Mouse (Mus musculus) kidney, embryonic 16.5 days (tissue): ENCODE data around the gene Tnik. TPM values are rescaled to one million over a fixed set of nuclear protein-coding genes. Genes with fewer than 3 reads are reported as not detected.

Experiments used
- ATAC-seq: fragments of 200-750 bp; cut with Nextera tagmentation; 2 replicates; pipeline ENCODE4 v1.8.0; 2017; ENCODE audit warnings: moderate TSS enrichment; ENCODE audit not compliant: low FRiP score, low TSS enrichment
- H3K27ac ChIP-seq: fragments of 300-500 bp; sonication (generic); 2 replicates; pipeline ENCODE4 v1.5.1; 2014; ENCODE audit warnings: low read length
- H3K27me3 ChIP-seq: fragments of 300-500 bp; sonication (generic); 2 replicates; pipeline ENCODE4 v1.6.1; 2014; ENCODE audit warnings: low read length, control low read depth, mixed read lengths; ENCODE audit not compliant: insufficient read depth
- H3K36me3 ChIP-seq: fragments of 300-500 bp; sonication (generic); 2 replicates; pipeline ENCODE4 v1.6.1; 2014; ENCODE audit warnings: low read length, control low read depth, mixed read lengths; ENCODE audit not compliant: insufficient read depth
- H3K4me1 ChIP-seq: fragments of 300-500 bp; sonication (generic); 2 replicates; pipeline ENCODE4 v1.6.1; 2014; ENCODE audit warnings: low read length, control low read depth, mixed read lengths; ENCODE audit not compliant: insufficient read depth
- H3K4me2 ChIP-seq: fragments of 300-500 bp; sonication (generic); replicated peaks from 2 replicates; pipeline ENCODE4 v1.6.1; 2014; ENCODE audit warnings: low read depth, low read length
- H3K4me3 ChIP-seq: fragments of 300-500 bp; sonication (generic); 2 replicates; pipeline ENCODE4 v1.5.1; 2014; ENCODE audit warnings: mild to moderate bottlenecking, low read length
- H3K9ac ChIP-seq: fragments of 300-500 bp; sonication (generic); replicated peaks from 2 replicates; pipeline ENCODE4 v1.6.1; 2014; ENCODE audit warnings: low read length
- H3K9me3 ChIP-seq: fragments of 300-500 bp; sonication (generic); 2 replicates; pipeline ENCODE4 v1.6.1; 2016; ENCODE audit warnings: low read length, control low read depth
- WGBS: fragments of 180-500 bp; shearing (Covaris S2); extraction: QIAGEN DNeasy Blood & Tissue Kit; methylation state at CpG from one replicate; pipeline ENCODE4 v1.1.7; 2014; 5-methylcytosine and 5-hydroxymethylcytosine counted together
- polyA plus RNA-seq: library from polyadenylated mRNA; unstranded; fragments of >200 nt; fragmentation: Nextera tagmentation; extraction: Ambion mirVana; gene quantifications from 2 replicates; pipeline ENCODE4 v1.2.1, GENCODE M21; 2015

Gene Tnik
- polyA plus RNA-seq, 1 experiment from 2014 or later = 2.7 TPM

DNA sequence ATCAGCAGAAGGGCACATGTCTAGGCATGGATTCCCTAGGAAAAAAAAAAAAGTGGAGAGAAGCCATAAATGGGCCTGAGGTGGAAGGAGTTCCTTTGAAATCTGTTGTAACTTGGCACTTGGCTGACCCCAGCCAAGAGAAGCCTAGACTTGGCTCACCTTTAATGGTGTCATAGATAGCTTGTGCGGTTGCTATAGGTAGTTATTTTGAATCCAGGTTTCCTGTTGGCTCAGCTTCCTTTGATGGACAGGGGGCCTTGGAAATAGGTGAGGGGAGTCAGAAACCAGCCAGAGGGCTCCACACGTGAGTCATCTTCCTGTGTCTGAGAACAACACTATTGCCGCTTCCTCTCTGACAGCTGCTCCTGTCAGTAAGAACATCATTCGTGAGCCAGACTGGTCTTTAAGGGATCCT is 204.9 kb downstream of the Tnik start:
- Histone ChIP-seq H3K27me3 (no peaks in the 10 kb centered on the region), H3K36me3 (no peaks in the 10 kb centered on the region), H3K27ac (no peak overlapping the region), H3K9ac (no peak overlapping the region), H3K4me2 (no peak overlapping the region), H3K9me3 (no peaks in the 10 kb centered on the region), H3K4me1 (no peaks in the 10 kb centered on the region), H3K4me3 (no peak overlapping the region)
- no peak for ATAC-seq
- 56% methylated on average over 4 of the region's 4 CpGs for WGBS

GRCm38 (mm10) chr3:28473439-28473838 is 210.4 kb downstream of the Tnik start:
- H3K27me3 ChIP-seq = no peaks in the 10 kb centered on the region
- ATAC-seq = no peak
- no peak overlapping the region for H3K4me3 ChIP-seq
- no peak overlapping the region for H3K27ac ChIP-seq
- no peak overlapping the region for H3K4me2 ChIP-seq
- WGBS = 52% methylated on average over 1 of the region's 1 CpGs
- H3K4me1 ChIP-seq = no peaks in the 10 kb centered on the region
- no peak overlapping the region for H3K9ac ChIP-seq
- H3K9me3 ChIP-seq = no peaks in the 10 kb centered on the region
- H3K36me3 ChIP-seq = no peaks in the 10 kb centered on the region

- Histone ChIP-seq H3K4me1 (no peaks in the 10 kb centered on the region), H3K9me3 (no peaks in the 10 kb centered on the region), H3K36me3 (no peaks in the 10 kb centered on the region), H3K9ac (no peak overlapping the region), H3K4me3 (no peak overlapping the region), H3K4me2 (no peak overlapping the region), H3K27ac (no peak overlapping the region), H3K27me3 (no peaks in the 10 kb centered on the region)
- WGBS = 87% methylated on average over 2 of the region's 2 CpGs
- no peak for ATAC-seq
These were observed 214.4 kb downstream of the Tnik start for GRCm38 (mm10) chr3:28477373-28477772.

DNA sequence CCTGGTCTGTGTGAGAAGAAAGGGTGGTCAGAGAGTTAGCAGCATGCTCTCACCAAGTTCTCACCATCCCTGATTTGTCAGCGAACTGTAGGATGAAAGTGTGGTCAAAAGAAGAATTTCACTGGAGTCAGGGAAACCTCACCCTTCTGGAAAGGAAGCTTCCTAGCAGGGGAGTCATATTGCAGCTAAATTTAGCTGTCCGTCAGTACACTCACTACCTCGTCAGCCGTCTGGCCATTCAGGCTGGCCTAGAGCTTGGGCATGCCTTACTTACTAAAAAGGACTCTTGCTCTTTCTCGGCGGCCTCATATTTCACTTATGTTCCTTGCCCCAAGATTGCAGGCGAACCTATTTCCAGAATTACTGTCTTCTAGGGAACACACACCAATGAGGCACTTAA is 222.7 kb downstream of the Tnik start:
- WGBS = 68% methylated on average over 7 of the region's 7 CpGs
- H3K9me3 ChIP-seq = 0 out of 2 replicates have a peak, but pooled peaks cover 3% of the 10 kb centered on the region
- H3K9ac ChIP-seq = no peak overlapping the region
- no peak overlapping the region for H3K4me2 ChIP-seq
- H3K36me3 ChIP-seq = no peaks in the 10 kb centered on the region
- H3K27me3 ChIP-seq = no peaks in the 10 kb centered on the region
- no peaks in the 10 kb centered on the region for H3K4me1 ChIP-seq
- H3K4me3 ChIP-seq = no peak overlapping the region
- H3K27ac ChIP-seq = no peak overlapping the region
- ATAC-seq = no peak

DNA sequence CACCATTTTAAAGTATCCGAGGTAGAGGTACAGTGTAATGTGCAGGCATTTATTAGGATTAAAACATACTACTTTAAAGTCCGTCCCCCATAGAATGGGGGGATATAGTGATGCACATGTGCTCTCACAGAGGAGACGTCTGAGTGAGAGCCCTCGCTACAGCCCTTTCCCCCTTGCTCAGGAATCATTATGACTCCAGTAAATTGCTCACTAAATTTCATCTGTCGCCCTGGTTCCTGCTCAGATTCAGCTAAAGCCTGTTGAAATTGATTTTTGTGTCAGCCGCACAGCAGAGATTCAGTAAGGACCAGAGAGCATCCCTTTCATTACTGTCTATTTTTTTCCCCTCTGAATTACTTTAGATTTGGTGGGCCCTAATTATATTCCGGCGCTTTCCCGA is 224.4 kb downstream of the Tnik start:
- ATAC-seq = no peak
- Histone ChIP-seq H3K9me3 (0 out of 2 replicates have a peak, but pooled peaks cover 3% of the 10 kb centered on the region), H3K9ac (no peak overlapping the region), H3K4me3 (no peak overlapping the region), H3K36me3 (no peaks in the 10 kb centered on the region), H3K27ac (no peak overlapping the region), H3K27me3 (no peaks in the 10 kb centered on the region), H3K4me2 (no peak overlapping the region), H3K4me1 (no peaks in the 10 kb centered on the region)
- WGBS = 74% methylated on average over 9 of the region's 9 CpGs

DNA sequence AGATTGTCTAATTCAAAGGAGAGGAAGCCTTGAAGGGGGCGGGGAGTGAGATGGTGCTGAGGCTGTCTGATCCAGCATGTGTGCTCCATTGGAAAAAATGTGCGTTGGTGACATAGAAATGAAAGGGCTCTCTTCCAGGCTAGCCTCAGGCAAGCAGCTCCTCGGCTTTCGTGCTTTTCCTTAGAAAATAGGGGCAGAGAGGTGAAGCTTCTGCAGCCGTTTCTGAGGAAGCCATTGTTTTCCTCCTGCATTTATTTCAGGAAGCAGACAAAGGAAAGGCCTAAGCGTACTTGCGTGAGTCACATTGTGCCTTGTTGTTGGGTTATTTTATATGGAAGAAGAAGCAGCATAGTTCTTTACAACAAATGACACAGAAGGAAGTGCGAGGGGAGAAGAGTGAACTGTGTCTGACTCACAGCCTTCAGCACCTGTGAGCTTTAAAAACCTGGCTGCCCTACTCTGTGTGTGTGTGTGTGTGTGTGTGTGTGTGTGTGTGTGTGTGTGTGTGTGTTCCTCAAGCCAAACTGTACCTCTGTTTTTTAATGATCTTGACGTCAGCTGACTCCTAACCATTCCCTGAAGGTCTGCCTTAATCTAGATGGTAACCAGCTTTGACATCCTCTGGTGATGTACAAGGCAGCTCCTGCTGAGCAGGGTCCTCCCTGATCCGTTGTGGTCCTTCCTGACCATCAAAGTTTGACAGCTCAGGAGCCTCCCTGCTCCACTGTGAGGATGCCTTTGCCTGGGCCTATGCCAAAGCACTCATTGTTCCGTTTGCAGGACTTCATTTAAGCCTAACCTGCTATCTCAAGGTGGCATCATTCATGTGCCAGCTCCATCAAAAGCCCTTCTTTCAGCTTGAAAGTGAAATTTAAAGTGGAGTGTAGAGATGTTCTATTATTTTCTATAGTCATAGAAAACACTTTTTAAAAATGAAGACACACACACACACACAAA is 228.3 kb downstream of the Tnik start:
- Histone ChIP-seq H3K36me3 (no peaks in the 10 kb centered on the region), H3K4me1 (no peaks in the 10 kb centered on the region), H3K27me3 (no peaks in the 10 kb centered on the region), H3K27ac (no peak overlapping the region), H3K4me2 (no peak overlapping the region), H3K9ac (no peak overlapping the region), H3K4me3 (no peak overlapping the region), H3K9me3 (0 out of 2 replicates have a peak, but pooled peaks cover 2% of the 10 kb centered on the region)
- no peak for ATAC-seq
- 59% methylated on average over 11 of the region's 11 CpGs for WGBS

DNA sequence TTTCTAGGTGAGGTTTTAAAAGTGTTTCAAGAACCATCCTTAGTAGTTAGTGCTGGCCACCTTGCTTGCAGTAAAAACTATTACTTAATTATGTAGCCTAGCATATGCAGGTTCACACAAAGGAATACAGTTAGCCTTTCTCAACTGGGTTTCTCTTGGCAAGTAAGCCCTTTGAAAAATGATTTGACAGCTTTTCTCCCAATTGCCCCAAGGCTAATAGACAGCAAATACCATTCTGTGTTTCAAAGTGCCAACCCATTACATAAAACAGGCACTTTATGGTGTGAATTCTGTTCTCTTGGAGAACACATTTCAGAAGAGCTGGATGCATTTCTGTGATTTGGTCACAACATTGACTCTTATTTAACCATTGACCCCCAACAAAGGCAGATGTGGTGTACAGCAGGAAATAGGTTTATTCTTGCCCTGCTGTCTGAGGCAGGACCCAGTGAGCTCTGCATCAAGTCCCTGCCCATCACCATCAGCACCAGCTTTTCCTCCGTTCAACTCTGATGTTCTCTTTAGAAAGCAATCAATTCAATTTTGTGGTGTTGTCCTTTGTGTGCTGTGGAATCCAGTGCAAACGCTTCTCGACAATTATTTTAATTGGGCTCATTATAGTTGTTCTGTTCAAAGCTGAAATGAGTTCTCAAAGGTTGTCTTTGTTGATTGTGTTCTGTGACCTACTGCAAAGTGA is 233.9 kb downstream of the Tnik start:
- no peaks in the 10 kb centered on the region for H3K9me3 ChIP-seq
- ATAC-seq = no peak
- 78% methylated on average over 3 of the region's 3 CpGs for WGBS
- H3K9ac ChIP-seq = no peak overlapping the region
- H3K4me2 ChIP-seq = no peak overlapping the region
- H3K4me1 ChIP-seq = no peaks in the 10 kb centered on the region
- H3K27me3 ChIP-seq = no peaks in the 10 kb centered on the region
- H3K27ac ChIP-seq = no peak overlapping the region
- H3K4me3 ChIP-seq = no peak overlapping the region
- H3K36me3 ChIP-seq = no peaks in the 10 kb centered on the region

- no peak for ATAC-seq
- H3K9me3 ChIP-seq = no peaks in the 10 kb centered on the region
- H3K27me3 ChIP-seq = no peaks in the 10 kb centered on the region
- no peaks in the 10 kb centered on the region for H3K4me1 ChIP-seq
- no peaks in the 10 kb centered on the region for H3K36me3 ChIP-seq
- H3K4me2 ChIP-seq = no peak overlapping the region
- 96% methylated on average over 3 of the region's 3 CpGs for WGBS
- no peak overlapping the region for H3K27ac ChIP-seq
- H3K4me3 ChIP-seq = no peak overlapping the region
- no peak overlapping the region for H3K9ac ChIP-seq
These were observed 234.5 kb downstream of the Tnik start for GRCm38 (mm10) chr3:28497503-28497857.

DNA sequence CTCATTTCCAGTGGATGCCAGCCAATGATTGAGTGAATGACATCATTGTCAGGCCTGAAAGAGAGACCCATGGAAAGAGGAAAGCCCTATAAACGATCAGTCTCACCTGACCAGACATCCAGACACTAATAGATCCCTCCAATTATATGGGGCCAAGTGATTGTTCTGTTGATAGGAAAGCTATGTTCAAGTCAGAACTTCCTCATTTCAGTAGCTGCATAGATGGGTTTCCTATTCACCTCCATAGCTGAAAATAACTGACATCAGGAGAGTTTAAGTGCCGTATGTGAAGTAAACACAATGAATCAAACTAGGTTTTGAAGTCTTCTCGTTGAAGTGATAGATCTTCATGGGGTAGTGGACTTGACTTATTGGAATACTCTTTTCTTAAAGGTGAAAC is 239.7 kb downstream of the Tnik start:
- no peak overlapping the region for H3K9ac ChIP-seq
- H3K27ac ChIP-seq = no peak overlapping the region
- H3K4me1 ChIP-seq = no peaks in the 10 kb centered on the region
- H3K4me2 ChIP-seq = no peak overlapping the region
- H3K4me3 ChIP-seq = no peak overlapping the region
- H3K27me3 ChIP-seq = no peaks in the 10 kb centered on the region
- no peaks in the 10 kb centered on the region for H3K9me3 ChIP-seq
- ATAC-seq = no peak
- 84% methylated on average over 3 of the region's 3 CpGs for WGBS
- H3K36me3 ChIP-seq = no peaks in the 10 kb centered on the region
